Mouse (Mus musculus): Measurements from ENCODE around the gene Ssh1.

Ssh1 gene

GRCm38 (mm10) chr5:113992339-113992831, 1.3 kb downstream of the Ssh1 start:
- peak; percentile 92 to 96 for DNase-seq

GRCm38 (mm10) chr5:113991141-113991540, 2.6 kb downstream of the Ssh1 start:
- no peak for DNase-seq

- DNase-seq: no peak
Measured at GRCm38 (mm10) chr5:113990593-113990992, 3.1 kb downstream of the Ssh1 start.

- no peak for DNase-seq
Measured at GRCm38 (mm10) chr5:113989437-113990024, 4.2 kb downstream of the Ssh1 start.

GRCm38 (mm10) chr5:113986182-113986961, 7.3 kb downstream of the Ssh1 start:
- DNase-seq: no peak

- DNase-seq: no peak
Measured at GRCm38 (mm10) chr5:113985737-113986136, 8.0 kb downstream of the Ssh1 start.

- no peak for DNase-seq
Measured at GRCm38 (mm10) chr5:113984025-113984740, 9.5 kb downstream of the Ssh1 start.

- no peak for DNase-seq
Measured at GRCm38 (mm10) chr5:113983541-113983940, 10.2 kb downstream of the Ssh1 start.

- DNase-seq: no peak
Measured at GRCm38 (mm10) chr5:113981843-113982242, 11.9 kb downstream of the Ssh1 start.

- DNase-seq: no peak
Measured at GRCm38 (mm10) chr5:113981171-113981570, 12.5 kb downstream of the Ssh1 start.

- DNase-seq: no peak
Measured at GRCm38 (mm10) chr5:113980511-113980910, 13.2 kb downstream of the Ssh1 start.

GRCm38 (mm10) chr5:113977309-113977708, 16.4 kb downstream of the Ssh1 start:
- DNase-seq: no peak

- no peak for DNase-seq
Measured at GRCm38 (mm10) chr5:113976597-113976996, 17.1 kb downstream of the Ssh1 start.

GRCm38 (mm10) chr5:113975538-113976215, 18.0 kb downstream of the Ssh1 start:
- no peak for DNase-seq

GRCm38 (mm10) chr5:113974576-113974975, 19.1 kb downstream of the Ssh1 start:
- DNase-seq: no peak

- DNase-seq: no peak
Measured at GRCm38 (mm10) chr5:113973790-113974189, 19.9 kb downstream of the Ssh1 start.

GRCm38 (mm10) chr5:113972589-113973515, 20.8 kb downstream of the Ssh1 start:
- DNase-seq: no peak

GRCm38 (mm10) chr5:113971434-113971960, 22.2 kb downstream of the Ssh1 start:
- no peak for DNase-seq

- no peak for DNase-seq
Measured at GRCm38 (mm10) chr5:113968371-113968770, 25.3 kb downstream of the Ssh1 start.

GRCm38 (mm10) chr5:113966452-113967150, 27.1 kb downstream of the Ssh1 start:
- DNase-seq: no peak

GRCm38 (mm10) chr5:113965659-113966185, 28.0 kb downstream of the Ssh1 start:
- DNase-seq: no peak

Data from B cell, adult 2 months (primary cell).